Mouse (Mus musculus) embryonic facial prominence, embryonic 11.5 days (tissue): ENCODE data around the gene Olfr984. TPM values are rescaled to one million over a fixed set of nuclear protein-coding genes. Genes with fewer than 3 reads are reported as not detected.

Experiments used
- ATAC-seq: fragments of 200-750 bp; cut with Nextera tagmentation; replicated peaks from 2 replicates; pipeline ENCODE4 v1.8.0; 2017; ENCODE audit warnings: low read depth; ENCODE audit not compliant: insufficient number of reproducible peaks, low FRiP score, low TSS enrichment
- DNase-seq: peaks from one replicate; pipeline ENCODE4 v3.0.0-alpha.2; 2015; ENCODE audit warnings: low spot score
- H3K27ac ChIP-seq: fragments of 300-500 bp; sonication (generic); replicated peaks from 2 replicates; pipeline ENCODE4 v1.5.1; 2014; ENCODE audit warnings: mild to moderate bottlenecking, low read depth, low read length, control low read depth
- H3K27me3 ChIP-seq: fragments of 300-500 bp; sonication (generic); 2 replicates; pipeline ENCODE4 v1.6.1; 2014; ENCODE audit warnings: mild to moderate bottlenecking, low read length, moderate library complexity, mixed read lengths; ENCODE audit not compliant: control insufficient read depth, insufficient read depth
- H3K36me3 ChIP-seq: fragments of 300-500 bp; sonication (generic); replicated peaks from 2 replicates; pipeline ENCODE4 v1.6.1; 2014; ENCODE audit warnings: low read depth, mild to moderate bottlenecking, low read length, moderate library complexity, mixed read lengths; ENCODE audit not compliant: control insufficient read depth, insufficient read depth
- H3K4me1 ChIP-seq: fragments of 300-500 bp; sonication (generic); 2 replicates; pipeline ENCODE4 v1.6.1; 2014; ENCODE audit warnings: low read length, mixed read lengths; ENCODE audit not compliant: control insufficient read depth, insufficient read depth
- H3K4me2 ChIP-seq: fragments of 300-500 bp; sonication (generic); 2 replicates; pipeline ENCODE4 v1.6.1; 2014; ENCODE audit warnings: low read depth, mild to moderate bottlenecking, control low read depth, low read length, moderate library complexity
- H3K4me3 ChIP-seq: fragments of 300-500 bp; sonication (generic); 2 replicates; pipeline ENCODE4 v1.5.1; 2014; ENCODE audit warnings: low read depth, low read length, control low read depth
- H3K9ac ChIP-seq: fragments of 300-500 bp; sonication (generic); replicated peaks from 2 replicates; pipeline ENCODE4 v1.6.1; 2014; ENCODE audit warnings: mild to moderate bottlenecking, control low read depth, low read length
- H3K9me3 ChIP-seq: fragments of 300-500 bp; sonication (generic); replicated peaks from 2 replicates; pipeline ENCODE4 v1.6.1; 2016; ENCODE audit warnings: mild to moderate bottlenecking, low read length, inconsistent platforms, mixed read lengths; ENCODE audit not compliant: control insufficient read depth
- WGBS: fragments of 180-500 bp; shearing (Covaris S2); extraction: QIAGEN DNeasy Blood & Tissue Kit; methylation state at CpG from one replicate; pipeline ENCODE4 v1.1.7; 2014; 5-methylcytosine and 5-hydroxymethylcytosine counted together
- polyA plus RNA-seq: library from polyadenylated mRNA; unstranded; fragments of >200 nt; fragmentation: Nextera tagmentation; extraction: Ambion mirVana; gene quantifications from 2 replicates; pipeline ENCODE4 v1.2.1, GENCODE M21; 2014

Olfr984 gene
- polyA plus RNA-seq, result not detected in 2 replicates

DNA sequence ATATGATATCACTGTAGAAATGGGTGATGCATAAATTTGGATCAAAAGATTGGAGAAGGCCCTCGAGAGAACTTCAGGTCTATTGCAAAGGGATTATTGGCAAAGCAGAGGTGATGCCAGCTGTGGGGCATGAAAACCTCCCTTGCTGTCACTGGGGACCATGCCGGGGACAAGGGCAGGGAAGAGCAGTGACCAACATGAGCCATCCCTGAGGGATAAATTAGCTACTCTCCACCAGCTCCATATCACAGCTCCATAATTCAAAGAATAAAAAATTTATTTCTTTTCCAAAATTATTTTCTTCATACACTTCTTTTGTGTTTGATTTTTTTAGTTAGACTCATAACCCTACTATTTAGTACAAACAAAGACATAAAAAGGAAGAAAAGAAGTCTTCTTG, at the start of gene Olfr984:
Gene Olfr984 (minus strand): TSS at position 101 of the 400 bp plus-strand sequence.
- Histone ChIP-seq H3K27ac (no peak within 1 kb of the TSS), H3K4me1 (no peaks in the 10 kb centered on the region), H3K9ac (no peak within 1 kb of the TSS), H3K4me2 (no peak within 1 kb of the TSS), H3K36me3 (no peaks in the 10 kb centered on the region), H3K27me3 (no peaks in the 10 kb centered on the region), H3K4me3 (no peak within 1 kb of the TSS), H3K9me3 (no peaks in the 10 kb centered on the region)
- DNase-seq (no peak), ATAC-seq (no peak)
- WGBS, result 87% methylated on average over 2 of the region's 2 CpGs

DNA sequence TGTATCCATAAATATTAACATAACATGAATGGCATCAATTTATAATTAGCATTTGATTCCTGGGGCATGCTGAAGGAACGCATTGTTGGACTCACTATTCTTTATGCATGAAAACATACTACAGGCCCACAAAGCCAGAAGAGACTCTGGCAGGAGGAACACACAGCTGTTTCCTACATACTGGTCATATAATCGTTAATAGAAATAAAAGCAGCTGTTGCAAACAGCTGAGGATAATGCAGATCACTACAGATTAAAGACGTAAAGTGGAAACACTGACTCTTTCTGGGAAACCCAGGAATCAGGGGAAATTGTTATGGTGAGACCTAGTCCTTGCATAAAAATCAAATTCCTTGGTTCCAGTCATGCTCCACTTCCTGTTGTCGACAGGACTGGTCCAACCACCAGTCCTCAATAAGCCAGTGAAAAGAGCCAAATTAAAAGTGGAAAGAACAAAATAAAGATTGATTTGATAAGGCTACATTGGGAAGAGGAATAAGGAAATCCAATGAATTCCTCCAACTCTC, 41.2 kb upstream of the Olfr984 start:
- no peak for ATAC-seq
- no peaks in the 10 kb centered on the region for H3K4me1 ChIP-seq
- 69% methylated on average over 4 of the region's 4 CpGs for WGBS

DNA sequence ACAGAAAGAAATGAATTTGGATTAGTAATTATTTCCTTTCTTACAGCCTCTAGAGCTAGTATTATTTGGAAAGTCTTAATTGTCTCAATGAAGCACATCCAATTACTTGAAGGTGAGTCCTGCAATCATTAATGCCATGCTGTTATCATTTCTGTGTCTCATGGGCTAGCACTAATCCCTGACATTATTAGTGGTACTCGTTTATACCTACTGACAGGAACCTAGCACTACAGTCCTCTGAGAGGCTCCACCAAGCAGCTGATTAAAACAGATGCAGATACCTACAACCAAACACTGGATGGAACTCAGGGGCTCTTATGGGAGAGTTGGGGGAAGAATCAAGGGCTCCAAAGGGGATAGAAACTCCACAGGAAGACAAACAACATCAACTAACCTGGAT, 27.5 kb upstream of the Olfr984 start:
- WGBS, result 63% methylated on average over 1 of the region's 1 CpGs
- no peak overlapping the region for H3K4me3 ChIP-seq
- no peaks in the 10 kb centered on the region for H3K36me3 ChIP-seq
- no peaks in the 10 kb centered on the region for H3K27me3 ChIP-seq
- H3K4me2 ChIP-seq, result no peak overlapping the region
- H3K9ac ChIP-seq, result no peak overlapping the region
- H3K27ac ChIP-seq, result no peak overlapping the region
- DNase-seq, result no peak
- no peak for ATAC-seq
- no peaks in the 10 kb centered on the region for H3K4me1 ChIP-seq
- no peaks in the 10 kb centered on the region for H3K9me3 ChIP-seq

More for the DNA sequence above, 41.2 kb upstream of the Olfr984 start:
- Histone ChIP-seq H3K4me3 (no peak overlapping the region), H3K4me2 (no peak overlapping the region), H3K27me3 (no peaks in the 10 kb centered on the region), H3K9me3 (no peaks in the 10 kb centered on the region), H3K36me3 (no peaks in the 10 kb centered on the region), H3K9ac (no peak overlapping the region), H3K27ac (no peak overlapping the region)
- DNase-seq, result peak; percentile 4

DNA sequence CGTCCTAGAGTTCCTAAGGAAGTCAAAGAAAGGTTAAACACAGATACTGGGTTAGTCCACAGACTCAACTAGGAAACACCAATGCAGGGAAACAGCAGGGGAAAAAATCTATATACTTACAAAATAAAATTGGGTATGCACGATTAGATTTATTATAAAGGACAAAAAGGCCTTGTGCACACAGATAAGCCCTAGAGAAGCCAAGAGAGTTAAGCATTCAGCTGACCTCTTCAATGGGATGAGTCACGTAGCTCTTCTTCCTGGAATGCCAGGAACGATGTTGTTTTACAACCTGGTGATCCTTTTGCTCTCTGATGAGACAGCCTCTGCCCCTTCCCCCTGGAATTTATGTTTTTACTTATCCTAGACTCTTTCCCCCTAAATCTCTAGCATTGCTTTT, 25.5 kb upstream of the Olfr984 start:
- no peak for ATAC-seq
- 71% methylated on average over 4 of the region's 4 CpGs for WGBS
- no peaks in the 10 kb centered on the region for H3K36me3 ChIP-seq
- no peak overlapping the region for H3K9ac ChIP-seq
- H3K9me3 ChIP-seq, result no peaks in the 10 kb centered on the region
- no peak overlapping the region for H3K27ac ChIP-seq
- H3K4me2 ChIP-seq, result no peak overlapping the region
- H3K27me3 ChIP-seq, result no peaks in the 10 kb centered on the region
- DNase-seq, result no peak
- H3K4me3 ChIP-seq, result no peak overlapping the region
- H3K4me1 ChIP-seq, result no peaks in the 10 kb centered on the region

DNA sequence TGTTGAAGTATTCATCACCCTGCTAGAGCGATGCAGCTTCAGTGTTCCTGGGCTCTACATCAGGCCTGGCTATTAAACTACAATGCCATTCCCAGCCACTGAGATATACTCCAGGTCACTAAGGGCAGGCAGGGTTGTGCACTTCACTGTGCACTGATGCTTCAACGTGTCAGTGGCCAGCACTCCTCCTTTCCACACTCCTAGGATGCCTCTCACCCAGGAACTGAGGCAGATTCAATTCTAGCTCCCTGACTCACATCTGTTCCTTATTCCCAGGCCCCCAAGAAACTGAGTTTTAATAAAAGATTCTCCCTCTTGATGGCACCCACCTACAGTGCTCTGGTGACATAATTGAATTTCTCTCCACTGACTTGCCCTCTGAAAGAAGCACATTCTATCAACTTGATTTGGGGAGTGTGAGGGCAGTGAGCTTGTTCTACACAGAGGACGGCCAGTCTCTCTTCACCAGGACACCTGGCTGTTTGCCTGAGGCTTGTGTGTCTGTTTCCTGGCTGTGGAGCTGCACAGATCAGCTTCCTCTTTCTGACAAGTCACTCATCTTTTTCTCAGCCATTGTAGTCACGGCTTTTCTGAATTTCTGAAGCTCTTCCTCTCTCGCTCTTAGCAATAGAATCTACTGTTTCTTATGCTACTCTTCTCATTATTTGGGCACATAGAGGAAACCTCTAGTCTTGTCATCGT, 23.1 kb upstream of the Olfr984 start:
- Histone ChIP-seq H3K9ac (no peak overlapping the region), H3K4me3 (no peak overlapping the region), H3K4me2 (no peak overlapping the region), H3K27ac (no peak overlapping the region), H3K9me3 (no peaks in the 10 kb centered on the region), H3K27me3 (no peaks in the 10 kb centered on the region), H3K4me1 (no peaks in the 10 kb centered on the region), H3K36me3 (no peaks in the 10 kb centered on the region)
- ATAC-seq (0 out of 2 replicates have a peak, but pooled peaks have one; percentile 59), DNase-seq (no peak)
- 77% methylated on average over 6 of the region's 6 CpGs for WGBS

DNA sequence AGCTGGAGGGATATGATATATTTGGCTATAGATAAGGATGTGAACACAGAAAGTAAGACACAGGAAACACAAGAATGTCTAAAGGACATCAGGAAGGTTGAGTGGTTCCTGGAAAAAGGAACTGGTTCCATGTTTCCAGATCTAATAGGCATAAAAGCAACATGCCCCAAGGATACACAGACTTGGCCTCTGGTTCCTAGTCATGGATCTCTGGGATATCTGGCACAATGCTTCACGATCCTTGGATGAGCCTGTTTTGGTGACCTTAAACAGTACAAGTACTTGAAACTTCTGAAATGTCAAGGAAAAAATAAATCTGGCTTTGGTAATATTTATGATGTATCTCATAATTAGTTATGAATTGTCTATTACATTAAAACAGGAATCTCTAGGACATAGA, 16.6 kb upstream of the Olfr984 start:
- WGBS, result 89% methylated on average over 1 of the region's 1 CpGs

DNA sequence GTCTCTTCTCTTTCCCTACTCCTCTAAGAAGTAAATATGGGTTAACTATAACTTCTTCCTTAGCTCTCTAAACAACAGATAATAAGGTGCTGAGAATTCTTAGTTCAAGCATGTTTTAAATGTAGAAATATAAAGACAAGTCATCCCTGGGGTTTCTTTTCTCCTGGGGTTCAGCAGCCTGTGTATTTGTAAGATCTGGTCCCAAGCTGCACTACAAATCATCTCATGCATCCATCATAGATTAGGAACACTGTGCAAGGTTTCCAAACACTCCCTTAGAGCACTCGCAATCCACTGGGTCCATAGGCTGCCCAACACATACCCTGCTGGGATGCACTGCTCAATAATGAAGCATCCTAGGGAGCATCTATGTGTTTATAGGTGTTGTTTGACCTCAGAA, 16.1 kb upstream of the Olfr984 start, which contains the start of gene Olfr985:
Gene Olfr985 (minus strand): TSS at position 101 of the 400 bp plus-strand sequence.
- Histone ChIP-seq H3K4me1 (no peaks in the 10 kb centered on the region), H3K27ac (no peak within 1 kb of the TSS), H3K9me3 (no peaks in the 10 kb centered on the region), H3K4me3 (no peak within 1 kb of the TSS), H3K36me3 (no peaks in the 10 kb centered on the region), H3K4me2 (no peak within 1 kb of the TSS), H3K9ac (no peak within 1 kb of the TSS), H3K27me3 (no peaks in the 10 kb centered on the region)
- ATAC-seq (no peak), DNase-seq (no peak)
- 82% methylated on average over 1 of the region's 1 CpGs for WGBS

More for the DNA sequence above, 16.6 kb upstream of the Olfr984 start:
- H3K27ac ChIP-seq, result no peak overlapping the region
- DNase-seq (no peak), ATAC-seq (no peak)
- H3K9me3 ChIP-seq, result no peaks in the 10 kb centered on the region
- no peaks in the 10 kb centered on the region for H3K36me3 ChIP-seq
- H3K27me3 ChIP-seq, result no peaks in the 10 kb centered on the region
- H3K4me3 ChIP-seq, result no peak overlapping the region
- no peaks in the 10 kb centered on the region for H3K4me1 ChIP-seq
- H3K4me2 ChIP-seq, result no peak overlapping the region
- H3K9ac ChIP-seq, result no peak overlapping the region

DNA sequence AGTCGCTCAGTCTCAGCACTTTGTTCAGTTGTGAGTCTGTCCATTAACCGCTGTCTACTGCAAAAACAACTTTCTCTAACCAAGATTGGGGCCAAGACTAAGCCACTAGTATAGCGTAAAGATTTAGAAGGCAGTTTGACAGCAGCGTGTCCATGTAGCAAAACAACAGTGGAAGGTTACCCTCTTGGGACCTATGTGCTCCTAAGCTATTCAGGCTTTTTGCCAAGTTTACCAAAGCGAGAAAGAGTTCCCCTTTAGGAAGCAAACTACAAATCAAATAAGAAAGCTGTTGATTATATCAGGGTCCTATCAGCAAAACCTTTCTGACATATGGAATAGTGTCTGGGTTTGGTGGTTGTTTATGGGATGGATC, 3.3 kb upstream of the Olfr984 start:
- no peaks in the 10 kb centered on the region for H3K4me1 ChIP-seq
- whole genome bisulfite sequencing, result 75% methylated on average over 5 of the region's 5 CpGs
- no peak for ATAC-seq
- no peak for DNase-seq
- H3K4me3 ChIP-seq, result no peak overlapping the region
- H3K27ac ChIP-seq, result no peak overlapping the region
- H3K27me3 ChIP-seq, result no peaks in the 10 kb centered on the region
- no peak overlapping the region for H3K9ac ChIP-seq
- H3K36me3 ChIP-seq, result no peaks in the 10 kb centered on the region
- H3K9me3 ChIP-seq, result no peaks in the 10 kb centered on the region
- H3K4me2 ChIP-seq, result no peak overlapping the region
